Mouse (Mus musculus) granulocyte monocyte progenitor cell, adult 5-6 weeks (primary cell): ENCODE measurements around the gene Syne2. TPM values are rescaled to one million over a fixed set of nuclear protein-coding genes. Genes with fewer than 3 reads are reported as not detected.

ENCODE experiments used
- ATAC-seq: replicated peaks from 2 replicates; pipeline ENCODE4 v1.8.0; 2016; ENCODE audit warnings: mild to moderate bottlenecking, moderate TSS enrichment, inconsistent platforms; ENCODE audit not compliant: poor library complexity, severe bottlenecking
- total RNA-seq, 2 experiments: library from RNA; stranded (forward) in 1 of 2; stranded (reverse) in 1 of 2; fragments of 200-712, 200-1000 nt in 1 of 2; fragments of >200 nt in 1 of 2; fragmentation: Nextera tagmentation in 1 of 2; gene quantifications; 2 replicates each; pipeline ENCODE4 v1.2.3; 2014 to 2017

The Syne2 gene
- total RNA-seq, 2 experiments from 2014 or later: 6.4 to 9.7 TPM

GRCm38 (mm10) chr12:76016123-76017101 is 198.5 kb downstream of the Syne2 start:
- ATAC-seq: peak; percentile 94

- ATAC-seq: no peak
Measured at GRCm38 (mm10) chr12:76018640-76019039, 200.7 kb downstream of the Syne2 start.

- no peak for ATAC-seq
Measured at GRCm38 (mm10) chr12:76042301-76042700, 224.4 kb downstream of the Syne2 start.

- no peak for ATAC-seq
Measured at GRCm38 (mm10) chr12:76046561-76046960, 228.6 kb downstream of the Syne2 start.

- ATAC-seq: no peak
Measured at GRCm38 (mm10) chr12:76047921-76048320, 230.0 kb downstream of the Syne2 start.

GRCm38 (mm10) chr12:76048672-76049071 is 230.7 kb downstream of the Syne2 start:
- no peak for ATAC-seq

- no peak for ATAC-seq
Measured at GRCm38 (mm10) chr12:76049343-76049742, 231.4 kb downstream of the Syne2 start.

GRCm38 (mm10) chr12:76051879-76052278 is 233.9 kb downstream of the Syne2 start:
- ATAC-seq: no peak

GRCm38 (mm10) chr12:76054653-76055052 is 236.7 kb downstream of the Syne2 start:
- ATAC-seq: no peak

GRCm38 (mm10) chr12:76063001-76063400 is 245.1 kb downstream of the Syne2 start:
- no peak for ATAC-seq

- no peak for ATAC-seq
Measured at GRCm38 (mm10) chr12:76070386-76070785, 252.5 kb downstream of the Syne2 start.

GRCm38 (mm10) chr12:76071935-76072849 is 254.3 kb downstream of the Syne2 start:
- no peak for ATAC-seq

GRCm38 (mm10) chr12:76073066-76073826 is 255.3 kb downstream of the Syne2 start:
- no peak for ATAC-seq

- no peak for ATAC-seq
Measured at GRCm38 (mm10) chr12:76073981-76074380, 256.0 kb downstream of the Syne2 start.

GRCm38 (mm10) chr12:76080876-76081556 is 263.1 kb downstream of the Syne2 start:
- ATAC-seq: no peak

- ATAC-seq: no peak
Measured at GRCm38 (mm10) chr12:76081557-76082211, 263.8 kb downstream of the Syne2 start.

- ATAC-seq: no peak
Measured at GRCm38 (mm10) chr12:76085066-76085465, 267.1 kb downstream of the Syne2 start.

- ATAC-seq: no peak
Measured at GRCm38 (mm10) chr12:76085956-76086905, 268.3 kb downstream of the Syne2 start.
